Mouse (Mus musculus): ENCODE measurements around the gene Gprc5c. TPM values are rescaled to one million over a fixed set of nuclear protein-coding genes. Genes with fewer than 3 reads are reported as not detected.
A peak's percentile ranks its signal among the peaks of the same experiment; 100 is the strongest.

Gprc5c gene
- polyA plus RNA-seq, 1 experiment from 2014 or later = 33.2 TPM

DNA sequence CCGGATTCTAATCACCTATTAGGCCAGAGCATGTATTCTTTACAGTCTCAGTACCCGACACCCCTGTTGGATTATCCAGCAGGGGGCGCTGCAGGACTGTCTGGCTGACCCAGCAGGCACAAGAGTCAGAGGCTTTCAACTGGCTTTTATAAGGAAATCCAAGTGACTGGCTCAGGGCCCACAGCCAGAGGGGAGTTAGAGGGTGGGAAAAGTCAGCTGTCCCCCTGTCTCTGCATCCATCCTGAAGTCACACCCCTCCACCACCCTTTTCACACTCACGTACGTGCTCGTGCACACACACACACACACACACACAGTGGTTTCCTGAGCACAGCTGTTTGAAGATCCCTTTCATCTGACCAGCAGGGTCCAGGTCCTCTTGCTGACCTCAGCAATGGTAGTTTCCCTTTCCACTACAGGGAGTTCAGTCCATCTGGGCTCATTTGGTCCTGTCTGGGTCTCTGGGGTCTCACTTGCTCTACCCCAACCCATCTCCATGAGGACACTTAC lies 38.2 kb upstream of the Gprc5c start:
- no peak overlapping the region for H3K4me3 ChIP-seq (ENCODE audit: low read length)
- H3K9me3 ChIP-seq (ENCODE audit: control insufficient read depth, low read length) = no peaks in the 10 kb centered on the region
- no peak overlapping the region for H3K9ac ChIP-seq (ENCODE audit: low read length)
- H3K4me2 ChIP-seq (ENCODE audit: low read depth, low read length) = no peak overlapping the region
- no peaks in the 10 kb centered on the region for H3K27me3 ChIP-seq (ENCODE audit: control insufficient read depth, insufficient read depth, low read depth, low read length)
- no peak overlapping the region for H3K27ac ChIP-seq (ENCODE audit: low read length)
- H3K4me1 ChIP-seq (replicated peaks; ENCODE audit: control insufficient read depth, insufficient read depth, low read length) = peaks cover 8% of the 10 kb centered on the region
- WGBS = 9% methylated on average over 6 of the region's 6 CpGs
- peak; percentile 68 for ATAC-seq (ENCODE audit: low read depth)
- H3K36me3 ChIP-seq (ENCODE audit: control insufficient read depth, insufficient read depth, low read length) = no peaks in the 10 kb centered on the region

DNA sequence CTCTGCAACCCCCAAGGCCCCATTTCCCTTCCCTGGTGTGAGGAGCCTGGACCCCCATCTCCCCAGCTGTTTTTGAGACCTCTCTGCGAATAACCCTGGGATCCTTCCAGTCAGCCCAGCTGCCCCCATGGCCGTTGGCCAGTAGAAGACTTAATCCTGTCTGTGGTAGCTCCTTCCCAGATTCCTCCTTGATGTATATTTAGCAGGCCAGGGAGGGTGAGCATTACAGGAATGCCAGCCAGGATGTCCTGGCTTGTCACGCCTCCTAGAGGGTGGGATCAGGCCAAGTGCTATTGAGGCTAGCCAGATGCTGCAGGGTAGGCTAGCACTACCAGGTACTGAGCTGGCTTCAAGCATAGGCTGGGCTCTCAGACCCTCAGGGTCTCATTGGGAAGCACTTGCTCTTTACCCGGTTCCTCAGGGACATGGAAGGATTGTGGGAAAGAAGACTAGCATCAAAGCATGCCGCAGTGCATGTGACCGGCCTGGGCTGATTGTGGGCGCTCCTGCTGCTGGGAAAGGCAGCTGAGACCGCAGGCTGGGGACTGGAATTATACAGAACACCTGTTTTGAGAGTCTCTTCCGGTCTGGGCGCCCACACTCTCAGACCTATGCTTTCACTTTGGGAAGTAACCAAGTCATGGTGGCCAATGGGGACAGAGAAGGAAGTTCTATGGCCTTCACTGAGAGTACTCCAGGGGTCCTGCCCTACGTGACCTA lies 35.9 kb upstream of the Gprc5c start:
- Histone ChIP-seq H3K9me3 (ENCODE audit: control insufficient read depth, low read length) (no peaks in the 10 kb centered on the region), H3K27ac (ENCODE audit: low read length) (peak overlapping the region; percentile 10; the same call in 1 of the 2 replicates), H3K27me3 (ENCODE audit: control insufficient read depth, insufficient read depth, low read depth, low read length) (no peaks in the 10 kb centered on the region), H3K36me3 (ENCODE audit: control insufficient read depth, insufficient read depth, low read length) (no peaks in the 10 kb centered on the region), H3K4me1 (replicated peaks; ENCODE audit: control insufficient read depth, insufficient read depth, low read length) (peaks cover 10% of the 10 kb centered on the region), H3K4me2 (ENCODE audit: low read depth, low read length) (no peak overlapping the region), H3K9ac (ENCODE audit: low read length) (peak overlapping the region; percentile 11; the same call in 1 of the 2 replicates), H3K4me3 (ENCODE audit: low read length) (no peak overlapping the region)
- 55% methylated on average over 11 of the region's 11 CpGs for WGBS
- peak; percentile 36; the same call in 1 of the 2 replicates for ATAC-seq (ENCODE audit: low read depth)

DNA sequence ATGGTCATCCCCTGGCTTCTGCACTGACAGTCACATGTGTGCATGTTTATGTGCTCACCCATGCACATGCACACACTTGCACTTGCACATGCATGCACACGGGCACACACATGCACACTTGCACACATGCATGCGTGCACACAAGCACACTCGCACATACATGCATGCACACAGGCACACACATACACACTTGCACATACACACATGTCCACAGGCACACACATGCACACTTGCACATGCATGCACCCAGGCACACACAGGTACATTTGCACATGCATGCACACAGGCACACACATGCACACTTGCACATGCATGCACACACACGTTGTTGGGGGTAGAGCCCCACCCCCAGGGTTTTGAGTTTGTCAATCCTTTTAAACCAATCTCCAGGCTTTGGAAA lies 34.0 kb upstream of the Gprc5c start:
- 87% methylated on average over 4 of the region's 4 CpGs for WGBS
- no peak for ATAC-seq (ENCODE audit: low read depth)
- Histone ChIP-seq H3K4me1 (replicated peaks; ENCODE audit: control insufficient read depth, insufficient read depth, low read length) (peaks cover 15% of the 10 kb centered on the region), H3K9ac (ENCODE audit: low read length) (no peak overlapping the region), H3K36me3 (ENCODE audit: control insufficient read depth, insufficient read depth, low read length) (no peaks in the 10 kb centered on the region), H3K4me2 (ENCODE audit: low read depth, low read length) (no peak overlapping the region), H3K27me3 (ENCODE audit: control insufficient read depth, insufficient read depth, low read depth, low read length) (no peaks in the 10 kb centered on the region), H3K9me3 (ENCODE audit: control insufficient read depth, low read length) (no peaks in the 10 kb centered on the region), H3K4me3 (ENCODE audit: low read length) (no peak overlapping the region), H3K27ac (ENCODE audit: low read length) (no peak overlapping the region)

DNA sequence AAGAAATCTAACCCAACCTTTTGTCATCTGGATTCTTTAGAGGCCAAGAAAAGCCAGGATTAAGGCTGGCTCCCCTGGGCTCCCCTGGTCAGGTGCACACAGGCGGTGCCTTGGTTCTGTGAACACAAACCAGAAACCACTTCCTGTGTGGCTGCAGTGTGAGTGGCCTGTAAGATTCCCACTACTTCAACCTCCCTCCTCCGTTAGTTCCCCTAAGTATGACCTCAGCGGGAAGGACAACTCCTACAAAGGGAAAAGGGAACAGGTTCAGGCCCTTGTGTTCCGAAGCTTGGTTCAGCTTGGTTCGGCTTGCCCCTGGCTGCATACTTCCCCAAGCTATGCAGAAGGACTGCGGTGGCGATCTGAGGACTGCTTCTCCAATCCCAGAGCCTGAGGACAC lies 32.8 kb upstream of the Gprc5c start:
- H3K4me1 ChIP-seq (replicated peaks; ENCODE audit: control insufficient read depth, insufficient read depth, low read length) = peaks cover 25% of the 10 kb centered on the region
- no peak for ATAC-seq (ENCODE audit: low read depth)
- no peaks in the 10 kb centered on the region for H3K27me3 ChIP-seq (ENCODE audit: control insufficient read depth, insufficient read depth, low read depth, low read length)
- no peak overlapping the region for H3K9ac ChIP-seq (ENCODE audit: low read length)
- 83% methylated on average over 7 of the region's 7 CpGs for WGBS
- no peaks in the 10 kb centered on the region for H3K36me3 ChIP-seq (ENCODE audit: control insufficient read depth, insufficient read depth, low read length)
- no peak overlapping the region for H3K27ac ChIP-seq (ENCODE audit: low read length)
- no peak overlapping the region for H3K4me2 ChIP-seq (ENCODE audit: low read depth, low read length)
- no peaks in the 10 kb centered on the region for H3K9me3 ChIP-seq (ENCODE audit: control insufficient read depth, low read length)
- no peak overlapping the region for H3K4me3 ChIP-seq (ENCODE audit: low read length)

DNA sequence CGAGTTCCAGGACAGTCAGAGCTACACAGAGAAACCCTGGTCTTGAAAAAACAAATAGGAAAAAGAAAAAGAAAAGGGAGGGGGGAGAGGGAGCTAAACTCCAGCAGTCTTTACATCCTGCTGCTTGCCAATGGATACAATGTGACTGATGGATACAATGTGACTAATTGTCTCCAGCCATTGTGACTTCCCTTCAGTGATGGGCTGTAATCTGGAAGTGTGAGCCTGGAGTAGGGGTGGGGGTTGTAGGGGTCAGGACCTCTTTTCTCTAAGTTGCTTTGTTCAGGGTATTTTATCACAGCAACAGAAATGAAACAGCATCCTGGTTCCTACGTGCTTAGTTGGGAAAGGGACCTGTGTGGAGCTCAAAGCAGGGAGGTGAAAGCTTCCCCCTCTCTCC lies 31.8 kb upstream of the Gprc5c start:
- Histone ChIP-seq H3K9ac (ENCODE audit: low read length) (no peak overlapping the region), H3K4me2 (ENCODE audit: low read depth, low read length) (no peak overlapping the region), H3K9me3 (ENCODE audit: control insufficient read depth, low read length) (no peaks in the 10 kb centered on the region), H3K4me1 (replicated peaks; ENCODE audit: control insufficient read depth, insufficient read depth, low read length) (peaks cover 30% of the 10 kb centered on the region), H3K27me3 (ENCODE audit: control insufficient read depth, insufficient read depth, low read depth, low read length) (no peaks in the 10 kb centered on the region), H3K4me3 (ENCODE audit: low read length) (no peak overlapping the region), H3K27ac (ENCODE audit: low read length) (no peak overlapping the region; the same call in 1 of the 2 replicates), H3K36me3 (ENCODE audit: control insufficient read depth, insufficient read depth, low read length) (no peaks in the 10 kb centered on the region)
- no peak for ATAC-seq (ENCODE audit: low read depth)
- 42% methylated on average over 2 of the region's 2 CpGs for WGBS

DNA sequence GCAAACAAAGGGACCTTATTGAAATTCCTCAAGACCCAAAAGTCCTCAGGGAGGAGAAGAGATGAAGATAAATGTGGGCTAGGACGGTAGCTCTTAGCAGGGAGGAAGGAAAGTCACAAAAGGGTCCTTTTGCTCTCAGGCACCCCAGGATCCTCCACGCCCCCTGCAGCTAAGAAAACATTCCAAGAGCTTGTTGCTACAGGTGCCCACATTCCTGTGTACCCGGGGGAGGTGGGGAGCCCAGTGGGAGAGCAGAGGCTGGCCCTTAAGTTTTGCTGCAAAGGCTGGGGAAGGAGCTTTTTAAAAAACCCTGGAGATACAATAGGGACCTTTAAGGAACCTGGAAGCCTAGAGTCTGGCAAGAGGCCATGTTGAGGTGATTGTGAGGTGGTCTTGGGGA lies 30.5 kb upstream of the Gprc5c start:
- Histone ChIP-seq H3K4me2 (ENCODE audit: low read depth, low read length) (no peak overlapping the region), H3K9ac (ENCODE audit: low read length) (no peak overlapping the region), H3K36me3 (ENCODE audit: control insufficient read depth, insufficient read depth, low read length) (no peaks in the 10 kb centered on the region), H3K27ac (ENCODE audit: low read length) (peak overlapping the region; percentile 66), H3K4me1 (replicated peaks; ENCODE audit: control insufficient read depth, insufficient read depth, low read length) (peaks cover 23% of the 10 kb centered on the region), H3K4me3 (ENCODE audit: low read length) (no peak overlapping the region), H3K27me3 (ENCODE audit: control insufficient read depth, insufficient read depth, low read depth, low read length) (no peaks in the 10 kb centered on the region), H3K9me3 (ENCODE audit: control insufficient read depth, low read length) (no peaks in the 10 kb centered on the region)
- peak; percentile 66 for ATAC-seq (ENCODE audit: low read depth)
- 20% methylated on average over 3 of the region's 3 CpGs for WGBS

DNA sequence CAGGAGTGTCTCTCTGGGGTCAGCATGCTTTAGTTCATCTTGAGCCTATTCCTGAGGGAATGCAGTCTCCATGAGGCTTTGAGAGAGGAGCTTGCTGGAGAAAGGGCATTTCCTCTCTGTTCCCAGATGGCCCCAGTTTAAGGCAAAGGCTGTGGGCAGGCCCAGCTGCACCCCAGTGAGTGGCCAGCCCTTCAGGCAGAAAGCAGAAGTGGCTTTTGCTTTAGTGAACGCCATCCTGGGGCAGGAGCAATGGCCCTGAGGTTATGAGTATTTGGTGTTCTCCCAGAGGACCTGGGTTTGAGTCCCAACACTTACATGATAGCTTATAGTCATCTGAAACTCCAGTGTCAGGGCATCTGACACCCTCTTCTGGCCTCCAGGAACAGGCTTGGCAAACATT lies 29.6 kb upstream of the Gprc5c start:
- Histone ChIP-seq H3K9me3 (ENCODE audit: control insufficient read depth, low read length) (no peaks in the 10 kb centered on the region), H3K27ac (ENCODE audit: low read length) (0 out of 2 replicates have a peak overlapping the region, but pooled peaks have one; percentile 31), H3K4me2 (ENCODE audit: low read depth, low read length) (no peak overlapping the region), H3K4me3 (ENCODE audit: low read length) (no peak overlapping the region), H3K36me3 (ENCODE audit: control insufficient read depth, insufficient read depth, low read length) (no peaks in the 10 kb centered on the region), H3K4me1 (replicated peaks; ENCODE audit: control insufficient read depth, insufficient read depth, low read length) (peaks cover 23% of the 10 kb centered on the region), H3K27me3 (ENCODE audit: control insufficient read depth, insufficient read depth, low read depth, low read length) (no peaks in the 10 kb centered on the region), H3K9ac (ENCODE audit: low read length) (no peak overlapping the region)
- no peak for ATAC-seq (ENCODE audit: low read depth)
- 61% methylated on average over 1 of the region's 1 CpGs for WGBS

DNA sequence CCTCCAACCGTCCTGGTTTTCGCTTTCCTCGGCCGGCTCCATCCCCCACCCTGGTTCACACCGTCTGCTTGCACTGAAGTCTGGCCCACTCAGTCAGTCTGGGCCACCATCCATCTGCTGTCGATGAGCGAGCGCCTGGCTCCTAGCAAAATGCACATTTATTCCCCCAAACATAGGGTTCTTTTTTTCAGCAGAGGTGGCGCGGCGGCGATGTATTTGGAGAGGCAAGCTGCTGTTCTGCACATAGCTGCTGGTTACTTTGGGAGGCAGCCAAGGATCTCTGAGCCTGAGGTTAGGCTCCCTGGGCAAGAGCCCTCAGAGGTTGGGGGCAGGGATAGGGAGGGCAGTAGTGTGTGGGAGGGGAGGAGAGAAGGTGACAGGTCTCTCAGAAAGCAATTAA lies 28.2 kb upstream of the Gprc5c start:
- no peaks in the 10 kb centered on the region for H3K9me3 ChIP-seq (ENCODE audit: control insufficient read depth, low read length)
- no peaks in the 10 kb centered on the region for H3K27me3 ChIP-seq (ENCODE audit: control insufficient read depth, insufficient read depth, low read depth, low read length)
- peak; percentile 91 for ATAC-seq (ENCODE audit: low read depth)
- no peak overlapping the region for H3K4me3 ChIP-seq (ENCODE audit: low read length)
- H3K36me3 ChIP-seq (ENCODE audit: control insufficient read depth, insufficient read depth, low read length) = no peaks in the 10 kb centered on the region
- 25% methylated on average over 12 of the region's 12 CpGs for WGBS
- peak overlapping the region; percentile 92 for H3K27ac ChIP-seq (ENCODE audit: low read length)
- H3K4me2 ChIP-seq (ENCODE audit: low read depth, low read length) = peak overlapping the region; percentile 38
- H3K9ac ChIP-seq (ENCODE audit: low read length) = no peak overlapping the region
- H3K4me1 ChIP-seq (replicated peaks; ENCODE audit: control insufficient read depth, insufficient read depth, low read length) = peaks cover 29% of the 10 kb centered on the region

DNA sequence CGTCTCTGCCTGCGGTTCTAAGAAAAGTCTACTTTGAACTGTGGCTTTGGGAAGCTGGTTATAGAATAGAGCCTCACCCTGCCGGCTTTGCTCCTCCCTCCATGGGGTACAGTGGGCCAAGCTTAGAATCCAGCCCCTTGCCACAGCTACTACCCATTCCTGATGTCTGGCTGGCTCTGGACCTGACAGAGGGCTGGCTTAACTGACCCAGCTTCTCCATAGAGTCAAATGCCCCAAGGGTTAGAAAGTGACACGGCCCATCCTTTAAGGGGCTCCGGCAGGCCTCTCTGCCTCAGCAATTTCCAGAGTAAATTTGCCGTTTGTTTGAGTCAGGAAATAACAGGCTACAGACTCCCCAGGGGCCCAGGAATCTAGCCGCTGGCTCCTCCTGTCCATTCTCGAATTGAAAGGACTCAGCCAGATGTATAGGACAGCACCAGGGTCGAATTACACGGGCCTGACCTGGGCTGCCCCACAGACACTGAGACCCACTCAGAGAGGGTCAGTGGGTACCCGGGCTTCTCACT lies 27.7 kb upstream of the Gprc5c start:
- Histone ChIP-seq H3K9ac (ENCODE audit: low read length) (no peak overlapping the region; the same call in 1 of the 2 replicates), H3K4me2 (ENCODE audit: low read depth, low read length) (0 out of 2 replicates have a peak overlapping the region, but pooled peaks have one; percentile 38), H3K27ac (ENCODE audit: low read length) (peak overlapping the region; percentile 92), H3K36me3 (ENCODE audit: control insufficient read depth, insufficient read depth, low read length) (no peaks in the 10 kb centered on the region), H3K9me3 (ENCODE audit: control insufficient read depth, low read length) (no peaks in the 10 kb centered on the region), H3K4me3 (ENCODE audit: low read length) (no peak overlapping the region), H3K4me1 (replicated peaks; ENCODE audit: control insufficient read depth, insufficient read depth, low read length) (peaks cover 29% of the 10 kb centered on the region), H3K27me3 (ENCODE audit: control insufficient read depth, insufficient read depth, low read depth, low read length) (no peaks in the 10 kb centered on the region)
- WGBS = 7% methylated on average over 11 of the region's 11 CpGs
- peak; percentile 34 for ATAC-seq (ENCODE audit: low read depth)
